Mouse (Mus musculus) hindbrain, embryonic 16.5 days (tissue): ENCODE results near the gene 4430402I18Rik. TPM values are rescaled to one million over a fixed set of nuclear protein-coding genes. Genes with fewer than 3 reads are reported as not detected.

Source experiments
- polyA plus RNA-seq: library from polyadenylated mRNA; unstranded; fragments of >200 nt; fragmentation: Nextera tagmentation; extraction: Ambion mirVana; gene quantifications from 2 replicates; pipeline ENCODE4 v1.2.1, GENCODE M21; 2015

Gene 4430402I18Rik
- polyA plus RNA-seq, 1 experiment from 2014 or later = 2.1 TPM

Other genes starting within 250 kb of the 4430402I18Rik start
- 48.0 and 53.7 TPM in 2 replicates for gene Slc1a1, start 132.8 kb downstream of the 4430402I18Rik start, polyA plus RNA-seq
- 11.7 and 13.6 TPM in 2 replicates for gene Plpp6, start 3.8 kb downstream of the 4430402I18Rik start, polyA plus RNA-seq
- 41.2 and 45.0 TPM in 2 replicates for gene Cdc37l1, start 22.6 kb upstream of the 4430402I18Rik start, polyA plus RNA-seq
- gene Ak3, start 80.2 kb upstream of the 4430402I18Rik start, polyA plus RNA-seq = 74.4 and 75.2 TPM in 2 replicates
- gene Rcl1, start 133.6 kb upstream of the 4430402I18Rik start, polyA plus RNA-seq = 39.1 and 42.2 TPM in 2 replicates